Mouse (Mus musculus): Measurements from ENCODE around the gene Otud7b. TPM values are rescaled to one million over a fixed set of nuclear protein-coding genes. Genes with fewer than 3 reads are reported as not detected.

Gene Otud7b
- total RNA-seq, 2 experiments from 2014 or later = 57.4 to 58.2 TPM

DNA sequence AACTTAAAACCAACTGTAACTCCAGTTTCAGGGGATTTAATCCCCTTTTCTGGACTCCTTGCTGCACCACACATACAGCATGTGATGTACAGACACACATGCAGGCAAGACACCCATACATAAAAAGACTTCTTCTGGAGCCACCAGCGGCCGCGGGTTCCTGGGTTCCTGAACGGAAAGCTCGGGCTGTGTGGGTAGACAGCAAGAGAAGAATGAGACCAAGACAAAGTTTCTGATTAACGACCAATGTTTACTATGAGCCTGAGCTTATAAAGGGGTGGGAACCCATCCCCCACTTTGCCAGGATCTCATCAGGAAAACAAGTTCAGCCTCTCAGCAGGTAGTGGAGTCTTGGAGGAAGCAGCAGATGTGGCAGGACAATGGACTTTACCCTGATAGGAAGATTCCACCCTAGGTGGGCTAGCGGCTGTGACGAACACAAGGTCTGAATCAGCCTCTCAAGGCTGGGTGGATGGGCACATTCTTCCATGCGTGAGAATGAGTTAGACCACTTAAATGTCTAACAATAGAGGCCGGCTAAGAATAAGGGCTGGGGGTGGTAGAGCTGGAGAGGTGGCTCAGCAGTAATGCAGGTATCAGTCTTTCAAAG lies 20.1 kb upstream of the Otud7b start:
- DNase-seq (ENCODE audit: low spot score) = no peak

DNA sequence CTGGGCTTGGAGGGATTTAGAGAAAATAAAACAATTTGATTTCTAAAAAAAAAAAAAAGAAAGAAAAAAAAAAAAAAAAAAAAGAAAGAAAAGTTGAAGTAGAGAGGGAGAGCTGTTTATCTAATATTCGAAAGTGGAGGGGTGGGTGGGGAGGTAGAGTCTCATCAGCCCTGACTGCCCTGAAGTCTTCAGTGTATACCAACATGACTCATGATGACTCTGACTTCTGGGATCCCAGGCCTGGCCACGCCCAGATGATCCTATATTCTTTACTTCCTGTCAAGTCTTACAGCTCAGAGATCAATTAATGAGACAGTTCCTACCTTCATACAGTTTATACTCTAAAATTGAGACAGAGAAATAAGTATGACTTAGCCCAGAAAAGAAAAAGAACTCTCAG lies 17.1 kb upstream of the Otud7b start:
- no peak for DNase-seq (ENCODE audit: low spot score)

- DNase-seq (ENCODE audit: low spot score) = no peak
Measured at GRCm38 (mm10) chr3:96087801-96088200, 16.5 kb upstream of the Otud7b start.

DNA sequence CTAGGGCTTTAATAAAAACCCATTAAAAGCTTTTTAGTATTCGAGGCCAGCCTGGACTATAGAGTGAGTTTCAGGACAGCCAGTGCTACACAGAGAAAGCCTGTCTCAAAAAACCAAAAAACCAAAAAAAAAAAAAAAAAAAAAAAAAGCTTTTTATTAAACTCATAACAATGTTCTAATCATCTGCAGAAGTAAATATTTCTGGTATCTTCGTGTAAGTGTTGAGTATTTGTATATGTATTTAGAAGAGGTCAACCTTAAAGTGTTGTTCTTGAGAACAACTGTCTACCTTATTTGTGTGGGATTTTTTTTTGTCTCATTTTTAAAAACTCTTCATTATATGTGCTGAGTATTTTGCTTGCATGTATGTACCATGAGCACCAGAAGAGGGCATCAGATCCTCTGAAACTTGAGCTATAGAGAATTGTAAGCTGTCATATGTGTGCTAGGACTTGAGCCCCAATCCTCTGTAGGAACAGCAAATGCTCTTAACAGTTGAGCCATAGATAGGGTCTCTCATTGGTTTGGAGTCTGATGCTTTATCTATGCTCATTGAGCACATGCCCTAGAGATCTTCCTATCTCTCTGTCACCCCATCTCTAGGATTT lies 14.3 kb upstream of the Otud7b start:
- DNase-seq (ENCODE audit: low spot score) = no peak

- DNase-seq (ENCODE audit: low spot score) = no peak
Measured at GRCm38 (mm10) chr3:96091146-96091545, 13.2 kb upstream of the Otud7b start.

DNA sequence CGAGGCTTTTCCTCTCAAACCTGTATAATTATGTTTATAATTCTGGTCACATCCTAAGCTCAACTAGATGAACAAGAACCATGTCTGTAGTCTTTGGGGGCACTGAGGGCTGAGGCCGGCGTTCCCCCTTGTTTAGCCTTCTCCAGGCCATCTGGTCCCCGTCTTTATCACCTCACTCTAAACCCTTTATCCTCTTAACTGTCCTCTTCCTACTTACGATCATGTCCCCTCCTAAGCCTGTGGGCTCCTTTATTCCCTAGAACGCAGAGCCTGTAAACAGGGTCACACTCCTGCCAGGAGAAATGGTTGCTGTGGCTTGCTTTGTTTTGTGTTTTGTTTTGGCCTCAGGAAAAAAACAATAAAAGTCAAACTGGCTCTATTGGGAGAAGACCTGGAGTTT lies 12.4 kb upstream of the Otud7b start:
- DNase-seq (ENCODE audit: low spot score) = no peak

GRCm38 (mm10) chr3:96093509-96093908 lies 10.8 kb upstream of the Otud7b start:
- DNase-seq (ENCODE audit: low spot score) = no peak

- DNase-seq (ENCODE audit: low spot score) = no peak
Measured at GRCm38 (mm10) chr3:96094203-96094602, 10.1 kb upstream of the Otud7b start.

GRCm38 (mm10) chr3:96098168-96098567 lies 6.2 kb upstream of the Otud7b start:
- DNase-seq (ENCODE audit: low spot score) = no peak

- peak; percentile 72 for DNase-seq (ENCODE audit: low spot score)
Measured at GRCm38 (mm10) chr3:96098616-96099267, 5.6 kb upstream of the Otud7b start.

GRCm38 (mm10) chr3:96102100-96102872 lies 2.0 kb upstream of the Otud7b start:
- DNase-seq (ENCODE audit: low spot score) = peak; percentile 22

DNA sequence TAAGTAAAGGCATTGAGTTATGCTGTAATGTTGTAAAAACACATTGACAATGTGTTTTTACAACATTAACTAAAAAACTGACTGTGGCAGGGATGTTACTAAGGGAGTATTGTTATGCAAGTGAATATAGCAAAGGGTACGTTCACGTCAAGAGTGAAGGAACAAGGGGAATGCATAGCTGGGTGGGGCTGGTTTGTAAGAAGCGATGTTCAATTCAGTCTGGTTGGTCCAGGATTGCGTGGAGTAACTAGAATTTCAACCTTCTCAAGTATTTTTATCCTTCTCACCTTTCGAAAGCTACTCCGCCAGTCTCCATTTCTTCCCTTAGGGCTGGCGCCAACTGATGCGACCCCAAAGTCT lies 446 bp upstream of the Otud7b start:
- no peak for DNase-seq (ENCODE audit: low spot score)

DNA sequence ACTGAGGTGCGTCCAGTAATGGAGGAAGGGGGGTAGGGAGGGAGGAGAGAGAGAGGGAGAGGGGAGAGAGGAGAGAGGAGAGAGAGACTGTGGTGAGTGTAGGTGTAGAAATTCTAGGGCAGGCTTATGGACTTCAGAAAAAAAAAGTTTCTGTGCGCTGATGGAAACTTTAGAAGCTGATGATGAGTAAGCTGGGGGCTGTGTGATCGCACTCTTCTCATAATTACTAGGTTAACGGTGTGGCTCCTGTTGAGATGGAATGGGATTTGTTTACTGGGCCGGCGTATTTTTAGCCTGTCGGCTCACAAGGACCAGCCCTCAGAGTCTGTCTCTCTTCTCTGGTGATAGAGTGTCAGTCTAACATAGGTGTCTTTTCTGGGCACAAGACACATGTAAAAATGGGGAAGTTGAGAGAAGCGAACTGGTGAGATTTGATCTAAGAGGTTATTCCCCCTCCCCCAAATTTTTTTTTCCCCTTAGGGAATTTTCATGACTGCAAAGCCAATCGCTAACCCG lies 963 bp downstream of the Otud7b start:
- peak; percentile 67 for DNase-seq (ENCODE audit: low spot score)

- no peak for DNase-seq (ENCODE audit: low spot score)
Measured at GRCm38 (mm10) chr3:96106151-96106550, 1.8 kb downstream of the Otud7b start.

DNA sequence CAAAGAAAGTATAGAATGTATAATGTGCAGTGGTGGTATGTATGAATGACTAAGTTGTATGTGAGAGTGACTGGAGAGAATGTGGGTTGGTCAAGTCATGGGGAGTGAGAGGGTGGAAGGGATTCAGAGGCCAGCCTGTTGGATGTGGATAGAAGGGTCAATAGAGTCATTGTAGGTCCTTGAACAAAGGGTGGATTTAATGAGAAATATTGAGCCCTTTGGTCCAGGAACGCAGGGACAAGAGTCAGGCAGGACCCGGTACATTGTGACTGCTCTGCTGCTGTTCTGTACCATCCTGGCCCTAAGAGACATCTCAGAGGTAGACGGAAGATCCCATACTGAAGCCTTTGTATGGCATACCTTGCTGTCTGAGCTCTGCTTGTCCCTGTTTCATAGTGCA lies 4.0 kb downstream of the Otud7b start:
- DNase-seq (ENCODE audit: low spot score) = no peak

DNA sequence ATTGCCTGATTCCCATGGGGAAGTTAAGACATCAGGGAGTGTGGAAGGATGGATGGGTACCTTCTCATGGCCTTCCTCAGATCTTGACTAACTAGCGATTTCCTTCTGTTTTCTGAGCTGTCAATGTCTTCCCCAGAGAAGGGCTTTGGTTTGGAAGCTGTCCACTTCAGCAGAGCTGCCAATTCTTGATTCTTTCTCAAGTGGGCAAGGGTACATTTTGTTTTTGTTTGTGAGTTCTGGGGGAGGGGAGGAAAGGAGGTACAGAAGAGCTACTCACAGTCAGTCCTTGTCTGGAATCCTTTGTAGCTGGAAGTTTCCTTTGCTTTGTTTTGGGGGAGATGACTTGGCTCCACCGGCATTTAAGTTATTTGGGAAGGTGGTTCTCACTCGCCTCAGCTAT lies 8.9 kb downstream of the Otud7b start:
- no peak for DNase-seq (ENCODE audit: low spot score)

GRCm38 (mm10) chr3:96118142-96118541 lies 13.8 kb downstream of the Otud7b start:
- no peak for DNase-seq (ENCODE audit: low spot score)

GRCm38 (mm10) chr3:96118702-96119101 lies 14.4 kb downstream of the Otud7b start:
- DNase-seq (ENCODE audit: low spot score) = no peak

DNA sequence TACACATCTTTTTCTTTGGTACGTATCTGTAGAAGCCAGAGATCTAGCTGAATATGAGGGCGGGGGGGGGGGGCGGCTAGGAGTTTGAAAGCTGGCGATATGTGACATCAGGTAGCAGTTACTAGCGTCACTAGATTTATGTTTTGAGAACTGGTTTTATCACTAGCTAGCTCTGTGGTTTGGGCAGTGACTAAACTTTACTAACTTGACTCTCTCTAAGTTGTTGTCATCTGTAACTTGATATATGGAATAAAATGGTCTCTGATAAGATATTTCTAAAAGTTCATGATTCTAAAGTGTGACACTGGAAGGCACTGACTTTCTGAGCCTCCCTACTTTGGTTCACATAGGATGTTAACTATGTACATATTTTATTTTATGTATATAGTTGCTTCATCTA lies 19.9 kb downstream of the Otud7b start:
- DNase-seq (ENCODE audit: low spot score) = no peak

DNA sequence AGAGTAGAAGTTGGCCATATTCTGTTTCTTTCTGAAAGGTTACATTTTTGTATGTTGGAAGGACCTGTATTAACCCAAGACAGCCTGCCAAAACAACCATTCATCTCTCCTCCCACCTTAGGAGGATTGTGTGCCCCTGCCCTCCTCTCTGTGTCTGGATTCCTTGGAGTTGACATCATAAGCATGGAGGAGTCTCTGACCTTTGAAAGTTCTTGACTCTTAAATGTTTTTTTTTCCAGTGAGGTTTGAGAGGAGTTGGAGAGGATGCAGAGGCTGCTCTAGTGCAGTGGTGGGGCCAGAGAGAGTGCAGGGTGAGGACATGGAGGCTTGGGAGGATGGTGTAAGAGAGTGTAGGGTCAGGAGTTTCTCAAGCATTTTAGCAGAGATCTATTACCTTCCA lies 23.8 kb downstream of the Otud7b start:
- DNase-seq (ENCODE audit: low spot score) = no peak

DNA sequence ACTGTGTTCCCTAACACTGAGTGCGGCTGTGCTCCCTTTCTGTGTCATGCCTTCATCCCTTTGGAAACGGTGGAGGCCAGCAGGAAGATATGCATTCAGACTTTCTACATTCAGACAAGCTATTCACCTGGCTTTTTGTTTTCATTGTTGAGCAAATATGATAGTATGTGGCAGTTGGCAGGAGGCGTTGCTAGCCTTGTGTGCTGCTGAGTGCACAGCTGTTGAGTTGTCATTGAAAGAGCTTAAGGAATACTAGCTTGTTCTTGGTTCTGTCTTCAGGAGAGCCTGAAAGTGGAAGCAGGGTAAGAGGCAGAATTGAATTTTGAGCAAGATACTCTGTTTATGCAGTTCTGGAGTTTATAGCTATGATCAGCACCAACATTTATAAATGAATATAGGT lies 28.2 kb downstream of the Otud7b start:
- DNase-seq (ENCODE audit: low spot score) = no peak

- DNase-seq (ENCODE audit: low spot score) = peak; percentile 19
Measured at GRCm38 (mm10) chr3:96133327-96133905, 29.1 kb downstream of the Otud7b start.
